Mouse (Mus musculus) heart, embryonic 12.5 days (tissue): ENCODE results near the gene Tdrd12. TPM values are rescaled to one million over a fixed set of nuclear protein-coding genes. Genes with fewer than 3 reads are reported as not detected.

Experiments
- ATAC-seq: fragments of 200-750 bp; cut with Nextera tagmentation; 2 replicates; pipeline ENCODE4 v1.8.0; 2017; ENCODE audit warnings: moderate TSS enrichment, moderate library complexity; ENCODE audit not compliant: insufficient number of reproducible peaks, low FRiP score
- H3K27ac ChIP-seq: fragments of 300-500 bp; sonication (generic); 2 replicates; pipeline ENCODE4 v1.5.1; 2016; ENCODE audit warnings: mild to moderate bottlenecking, moderate library complexity; ENCODE audit not compliant: poor library complexity, severe bottlenecking
- H3K27me3 ChIP-seq: fragments of 300-500 bp; sonication (generic); replicated peaks from 2 replicates; pipeline ENCODE4 v1.6.1; 2016; ENCODE audit warnings: mild to moderate bottlenecking, moderate library complexity
- H3K36me3 ChIP-seq: fragments of 300-500 bp; sonication (generic); 2 replicates; pipeline ENCODE4 v1.6.1; 2016; ENCODE audit warnings: mild to moderate bottlenecking, moderate library complexity
- H3K4me1 ChIP-seq: fragments of 300-500 bp; sonication (generic); replicated peaks from 2 replicates; pipeline ENCODE4 v1.6.1; 2016; ENCODE audit warnings: mild to moderate bottlenecking
- H3K4me2 ChIP-seq: fragments of 300-500 bp; sonication (generic); 2 replicates; pipeline ENCODE4 v1.6.1; 2016; ENCODE audit warnings: mild to moderate bottlenecking, moderate library complexity
- H3K4me3 ChIP-seq: fragments of 300-500 bp; sonication (generic); 2 replicates; pipeline ENCODE4 v1.5.1; 2016; ENCODE audit warnings: mild to moderate bottlenecking
- H3K9ac ChIP-seq: fragments of 300-500 bp; sonication (generic); 2 replicates; pipeline ENCODE4 v1.6.1; 2016; ENCODE audit warnings: mild to moderate bottlenecking, moderate library complexity
- H3K9me3 ChIP-seq: fragments of 300-500 bp; sonication (generic); replicated peaks from 2 replicates; pipeline ENCODE4 v1.6.1; 2016; ENCODE audit warnings: mild to moderate bottlenecking, moderate library complexity
- WGBS: fragments of 180-500 bp; shearing (Covaris S2); methylation state at CpG from one replicate; pipeline ENCODE4 v1.1.7; 2016; 5-methylcytosine and 5-hydroxymethylcytosine counted together
- polyA plus RNA-seq: library from polyadenylated mRNA; unstranded; fragments of >200 nt; fragmentation: Nextera tagmentation; extraction: Ambion mirVana; gene quantifications from 2 replicates; pipeline ENCODE4 v1.2.1, GENCODE M21; 2016

The Tdrd12 gene
- polyA plus RNA-seq, 1 experiment from 2014 or later: 0.82 TPM

DNA sequence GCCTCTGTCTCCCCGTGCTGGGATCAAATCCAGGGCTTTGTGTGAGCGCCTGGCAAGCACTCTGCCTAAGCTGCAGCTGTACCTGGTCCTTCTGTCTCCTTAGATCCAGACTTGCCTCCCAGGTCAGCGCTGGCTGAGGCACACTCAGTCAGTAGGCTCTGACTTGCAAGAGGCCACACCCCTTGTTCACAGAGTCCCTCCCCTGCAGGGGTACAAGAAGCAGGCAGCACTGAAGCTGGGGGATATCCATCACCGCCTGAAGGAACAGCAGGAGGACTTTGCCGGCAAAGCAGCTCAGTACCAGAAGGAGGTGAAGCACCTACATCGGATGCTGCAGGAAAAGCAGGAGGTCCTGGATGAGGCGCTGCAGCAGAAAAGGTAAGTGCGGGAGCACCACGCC is 102.3 kb downstream of the Tdrd12 start:
- no peak overlapping the region for H3K27ac ChIP-seq
- H3K4me1 ChIP-seq: no peaks in the 10 kb centered on the region
- H3K27me3 ChIP-seq: no peaks in the 10 kb centered on the region
- no peak overlapping the region for H3K9ac ChIP-seq
- no peak overlapping the region for H3K4me3 ChIP-seq
- peaks cover 84% of the 10 kb centered on the region for H3K36me3 ChIP-seq
- ATAC-seq: no peak
- no peaks in the 10 kb centered on the region for H3K9me3 ChIP-seq
- H3K4me2 ChIP-seq: no peak overlapping the region
- WGBS: 79% methylated on average over 9 of the region's 9 CpGs

DNA sequence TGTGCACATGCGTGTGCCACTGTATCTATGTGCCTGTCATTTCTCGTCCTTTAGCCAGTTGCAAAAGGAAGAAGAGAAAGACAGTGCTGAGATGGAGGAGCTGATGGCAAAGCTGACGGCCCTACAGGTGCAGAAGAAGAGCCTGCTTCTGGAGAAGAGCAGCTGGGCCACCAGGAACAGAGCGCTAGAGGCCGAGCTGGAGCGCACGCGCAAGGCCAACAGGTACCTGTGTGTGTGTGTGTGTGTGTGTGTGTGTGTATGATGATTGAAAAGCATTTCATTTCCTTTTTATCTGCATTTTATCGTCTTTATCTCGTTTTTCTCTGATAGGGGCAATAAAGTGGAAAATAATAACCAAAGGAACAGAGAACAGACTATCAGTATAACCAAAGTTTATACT is 109.4 kb downstream of the Tdrd12 start:
- Histone ChIP-seq H3K27ac (no peak overlapping the region), H3K4me2 (no peak overlapping the region), H3K27me3 (no peaks in the 10 kb centered on the region), H3K9me3 (no peaks in the 10 kb centered on the region), H3K4me1 (no peaks in the 10 kb centered on the region), H3K36me3 (peaks cover 88% of the 10 kb centered on the region), H3K4me3 (no peak overlapping the region), H3K9ac (no peak overlapping the region)
- 94% methylated on average over 10 of the region's 10 CpGs for WGBS
- ATAC-seq: no peak

DNA sequence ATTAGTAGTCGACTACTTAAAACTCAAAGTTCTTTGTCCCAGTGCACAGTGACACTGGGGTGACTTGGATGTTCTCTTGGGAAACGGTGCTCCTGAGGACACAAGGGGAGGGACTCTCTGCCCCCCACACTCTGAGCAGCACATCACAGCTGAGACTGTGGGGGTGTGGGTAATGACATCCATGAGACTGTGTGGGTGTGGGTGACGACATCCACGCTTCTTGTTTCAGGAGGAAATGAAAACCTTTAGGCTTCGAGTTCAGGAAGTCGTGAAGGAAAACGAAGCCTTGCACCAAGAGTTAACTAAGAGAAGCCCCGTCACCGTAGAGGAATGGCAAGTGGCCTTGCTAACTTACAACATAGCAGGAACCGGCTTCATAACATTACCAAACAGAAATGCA is 114.5 kb downstream of the Tdrd12 start:
- no peak for ATAC-seq
- Histone ChIP-seq H3K4me3 (no peak overlapping the region), H3K27me3 (no peaks in the 10 kb centered on the region), H3K4me1 (no peaks in the 10 kb centered on the region), H3K4me2 (no peak overlapping the region), H3K36me3 (peaks cover 89% of the 10 kb centered on the region), H3K9me3 (no peaks in the 10 kb centered on the region), H3K27ac (no peak overlapping the region), H3K9ac (no peak overlapping the region)
- 86% methylated on average over 10 of the region's 10 CpGs for WGBS

Other genes starting within 250 kb of the Tdrd12 start
- gene Gpatch1, start 219.3 kb downstream of the Tdrd12 start, polyA plus RNA-seq: 12.5 and 13.3 TPM in 2 replicates
- 8.4 and 9.6 TPM in 2 replicates for gene Rhpn2, start 203.6 kb downstream of the Tdrd12 start, polyA plus RNA-seq
- gene Faap24, start 140.9 kb downstream of the Tdrd12 start, polyA plus RNA-seq: 13.4 and 14.4 TPM in 2 replicates
- 37.3 and 40.0 TPM in 2 replicates for gene Cep89, start 140.7 kb downstream of the Tdrd12 start, polyA plus RNA-seq
- gene Slc7a9, start 88.9 kb downstream of the Tdrd12 start, polyA plus RNA-seq: 0.59 and 0.73 TPM in 2 replicates
- 84.5 and 85.0 TPM in 2 replicates for gene Nudt19, start 18.6 kb upstream of the Tdrd12 start, polyA plus RNA-seq
- 0.82 TPM in 2 replicates for gene Rgs9bp, start 47.8 kb upstream of the Tdrd12 start, polyA plus RNA-seq
- gene Ankrd27, start 48.5 kb upstream of the Tdrd12 start, polyA plus RNA-seq: 22.1 and 23.6 TPM in 2 replicates
- 293 and 296 TPM in 2 replicates for gene Pdcd5, start 109.8 kb upstream of the Tdrd12 start, polyA plus RNA-seq
- 12.2 and 14.2 TPM in 2 replicates for gene Dpy19l3, start 216.7 kb upstream of the Tdrd12 start, polyA plus RNA-seq